Mouse (Mus musculus) liver, embryonic 11.5 days (tissue): ENCODE data around the gene Rnf216. TPM values are rescaled to one million over a fixed set of nuclear protein-coding genes. Genes with fewer than 3 reads are reported as not detected.

Source experiments
- ATAC-seq: fragments of 200-750 bp; cut with Nextera tagmentation; replicated peaks from 2 replicates; pipeline ENCODE4 v1.8.0; 2017; ENCODE audit warnings: moderate number of reproducible peaks, mild to moderate bottlenecking, moderate TSS enrichment, moderate library complexity; ENCODE audit not compliant: low FRiP score
- DNase-seq: peaks from one replicate; pipeline ENCODE4 v3.0.0-alpha.2; 2017; ENCODE audit warnings: low spot score
- H3K27ac ChIP-seq: fragments of 300-500 bp; sonication (generic); 2 replicates; pipeline ENCODE4 v1.5.1; 2014; ENCODE audit warnings: mild to moderate bottlenecking, low read depth, low read length, control low read depth
- H3K27me3 ChIP-seq: fragments of 300-500 bp; sonication (generic); replicated peaks from 2 replicates; pipeline ENCODE4 v1.6.1; 2014; ENCODE audit warnings: low read length, mixed read lengths; ENCODE audit not compliant: control insufficient read depth, insufficient read depth
- H3K36me3 ChIP-seq: fragments of 300-500 bp; sonication (generic); 2 replicates; pipeline ENCODE4 v1.6.1; 2014; ENCODE audit warnings: mild to moderate bottlenecking, low read length, moderate library complexity, mixed read lengths; ENCODE audit not compliant: control insufficient read depth, insufficient read depth
- H3K4me1 ChIP-seq: fragments of 300-500 bp; sonication (generic); replicated peaks from 2 replicates; pipeline ENCODE4 v1.6.1; 2014; ENCODE audit warnings: low read length, mixed read lengths; ENCODE audit not compliant: control insufficient read depth, insufficient read depth
- H3K4me2 ChIP-seq: fragments of 300-500 bp; sonication (generic); 2 replicates; pipeline ENCODE4 v1.6.1; 2014; ENCODE audit warnings: mild to moderate bottlenecking, control low read depth, moderate library complexity
- H3K4me3 ChIP-seq: fragments of 300-500 bp; sonication (generic); 2 replicates; pipeline ENCODE4 v1.5.1; 2014; ENCODE audit warnings: low read depth, low read length, control low read depth
- H3K9ac ChIP-seq: fragments of 300-500 bp; sonication (generic); 2 replicates; pipeline ENCODE4 v1.6.1; 2014; ENCODE audit warnings: low read depth, low read length, control low read depth
- H3K9me3 ChIP-seq: fragments of 300-500 bp; sonication (generic); 2 replicates; pipeline ENCODE4 v1.6.1; 2016; ENCODE audit warnings: low read length, inconsistent platforms, mixed read lengths; ENCODE audit not compliant: control insufficient read depth
- WGBS: fragments of 180-500 bp; shearing (Covaris S2); extraction: QIAGEN DNeasy Blood & Tissue Kit; methylation state at CpG from one replicate; pipeline ENCODE4 v1.1.7; 2014; 5-methylcytosine and 5-hydroxymethylcytosine counted together
- polyA plus RNA-seq: library from polyadenylated mRNA; unstranded; fragments of >200 nt; fragmentation: Nextera tagmentation; extraction: Ambion mirVana; gene quantifications from 2 replicates; pipeline ENCODE4 v1.2.1, GENCODE M21; 2014

Rnf216 gene
- polyA plus RNA-seq, 1 experiment from 2014 or later, result 34.7 TPM

DNA sequence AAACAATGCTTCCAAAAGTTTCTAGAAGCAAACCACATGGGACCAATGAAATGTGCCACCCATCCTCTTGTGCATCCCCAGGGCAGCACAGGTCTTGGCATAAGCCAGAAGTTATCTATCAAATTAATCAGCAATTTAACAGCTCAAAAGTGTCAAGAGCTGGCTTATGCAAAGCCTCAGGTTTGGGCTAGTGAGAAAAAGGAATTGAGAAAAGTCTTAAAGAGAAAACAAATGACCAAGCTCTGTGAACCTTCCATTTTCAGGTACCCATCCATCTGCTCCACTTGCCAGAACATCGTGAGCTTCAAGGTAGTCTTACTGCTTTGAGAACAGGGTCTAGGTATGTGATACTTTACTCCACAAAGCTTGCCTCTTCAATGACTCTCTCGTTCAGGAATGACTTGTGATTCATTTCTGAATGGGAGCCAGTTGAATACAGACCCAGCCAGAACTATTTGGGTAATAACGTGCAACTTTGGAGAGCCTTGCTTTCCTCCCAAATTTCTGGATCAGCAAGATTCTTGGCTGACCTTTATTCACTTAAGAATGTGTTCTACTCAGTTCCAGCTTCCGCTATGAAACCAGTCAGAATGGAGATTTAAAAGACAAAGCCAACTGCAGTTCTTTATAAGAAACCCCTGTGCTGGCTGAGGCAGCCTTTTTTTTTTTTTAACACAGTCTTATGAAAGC, 56.5 kb downstream of the Rnf216 start:
- DNase-seq, result no peak
- H3K4me2 ChIP-seq, result no peak overlapping the region
- ATAC-seq, result no peak

DNA sequence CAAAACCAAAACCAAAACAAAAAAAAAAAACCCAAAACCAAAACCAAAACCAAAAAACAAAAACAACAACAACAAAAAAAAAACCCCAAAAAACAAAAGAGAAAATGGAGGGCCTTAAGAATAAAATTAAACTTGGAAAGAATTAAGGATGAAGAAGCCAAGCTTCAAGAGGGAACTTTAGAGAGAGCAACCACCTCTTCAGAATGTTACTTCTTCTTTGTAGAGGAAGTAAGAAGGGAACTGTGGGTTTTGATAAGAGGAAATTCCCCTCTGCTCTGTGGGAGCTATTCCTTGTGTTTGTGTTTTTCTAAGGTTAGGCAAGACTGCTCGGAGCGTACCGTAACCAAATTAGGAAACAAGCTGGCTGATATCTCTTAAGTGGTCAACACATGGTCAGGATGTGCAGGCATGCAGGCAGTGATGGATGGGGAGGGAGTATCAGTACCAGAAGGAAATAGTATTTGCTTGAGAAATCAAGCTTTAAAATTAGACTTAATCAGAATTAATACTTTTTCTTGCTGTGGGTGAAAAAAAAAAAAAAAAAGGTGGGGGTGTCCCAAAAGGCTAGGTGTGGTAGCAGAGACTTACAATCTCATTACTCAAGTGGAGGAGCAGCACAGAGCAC, 57.2 kb downstream of the Rnf216 start:
- Histone ChIP-seq H3K9me3 (no peaks in the 10 kb centered on the region), H3K4me1 (peaks cover 92% of the 10 kb centered on the region), H3K9ac (no peak overlapping the region), H3K27ac (peak overlapping the region; percentile 100), H3K36me3 (peaks cover 7% of the 10 kb centered on the region; the same call in 1 of the 2 replicates), H3K27me3 (no peaks in the 10 kb centered on the region), H3K4me3 (no peak overlapping the region), H3K4me2 (peak overlapping the region; percentile 28; the same call in 1 of the 2 replicates)
- no peak for ATAC-seq
- no peak for DNase-seq
- 16% methylated on average over 3 of the region's 3 CpGs for WGBS

More for the DNA sequence above, 56.5 kb downstream of the Rnf216 start:
- peaks cover 94% of the 10 kb centered on the region for H3K4me1 ChIP-seq
- H3K4me3 ChIP-seq, result no peak overlapping the region
- peaks cover 7% of the 10 kb centered on the region; the same call in 1 of the 2 replicates for H3K36me3 ChIP-seq
- peak overlapping the region; percentile 100 for H3K27ac ChIP-seq
- H3K9me3 ChIP-seq, result no peaks in the 10 kb centered on the region
- H3K9ac ChIP-seq, result no peak overlapping the region
- H3K27me3 ChIP-seq, result no peaks in the 10 kb centered on the region
- 64% methylated on average over 4 of the region's 4 CpGs for WGBS

- Histone ChIP-seq H3K9me3 (no peaks in the 10 kb centered on the region), H3K27ac (peak overlapping the region; percentile 77), H3K4me3 (no peak overlapping the region), H3K9ac (no peak overlapping the region), H3K4me2 (no peak overlapping the region), H3K36me3 (peaks cover 2% of the 10 kb centered on the region; the same call in 1 of the 2 replicates), H3K4me1 (peaks cover 87% of the 10 kb centered on the region), H3K27me3 (no peaks in the 10 kb centered on the region)
- WGBS, result 66% methylated on average over 2 of the region's 2 CpGs
- ATAC-seq (no peak), DNase-seq (no peak)
These were observed 58.1 kb downstream of the Rnf216 start for GRCm38 (mm10) chr5:143054703-143055102.

DNA sequence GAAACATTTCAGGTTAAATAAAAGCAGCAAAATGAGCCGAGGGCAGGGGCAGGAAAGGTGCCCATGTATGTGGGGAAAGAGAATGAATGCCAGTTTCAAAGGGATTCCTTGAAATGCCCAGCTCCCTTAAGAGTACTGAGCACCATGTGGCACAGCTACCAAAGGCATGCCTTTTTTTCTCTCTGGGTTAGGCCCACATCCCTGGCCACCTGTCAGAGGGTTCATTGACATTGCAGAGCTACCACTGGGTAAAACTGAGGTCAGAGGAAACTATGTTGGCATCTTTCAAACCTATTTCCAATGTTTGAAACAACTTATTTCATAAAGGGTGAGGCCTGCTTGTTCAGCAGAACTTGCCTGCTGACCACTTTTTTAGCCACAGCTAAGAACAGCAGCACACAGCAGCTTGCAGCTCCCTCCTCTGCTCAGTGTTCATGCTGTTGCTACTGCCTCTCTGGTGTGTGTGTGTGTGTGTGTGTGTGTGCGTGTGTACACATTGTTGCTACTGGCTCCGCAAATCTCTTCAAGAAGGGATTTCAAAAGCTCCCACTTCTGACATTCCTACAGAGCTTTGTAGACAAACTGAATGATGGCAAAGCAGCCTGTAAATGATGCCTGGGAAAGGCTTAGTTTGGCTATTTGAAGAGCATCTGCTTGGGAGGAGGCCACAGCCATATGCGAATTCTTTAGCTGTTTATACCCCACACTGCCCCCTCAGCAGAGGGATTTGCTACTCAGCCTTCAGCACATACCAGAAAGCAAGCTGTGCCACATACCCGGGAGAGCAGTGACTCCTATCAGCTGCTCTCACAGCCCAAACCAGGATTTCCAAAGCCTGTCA, 59.4 kb downstream of the Rnf216 start:
- Histone ChIP-seq H3K4me2 (peak overlapping the region; percentile 38), H3K4me1 (peaks cover 80% of the 10 kb centered on the region), H3K36me3 (no peaks in the 10 kb centered on the region; the same call in 1 of the 2 replicates), H3K9ac (peak overlapping the region; percentile 49), H3K9me3 (no peaks in the 10 kb centered on the region), H3K4me3 (no peak overlapping the region), H3K27ac (peak overlapping the region; percentile 95), H3K27me3 (no peaks in the 10 kb centered on the region)
- ATAC-seq (no peak), DNase-seq (no peak)
- 57% methylated on average over 5 of the region's 5 CpGs for WGBS

DNA sequence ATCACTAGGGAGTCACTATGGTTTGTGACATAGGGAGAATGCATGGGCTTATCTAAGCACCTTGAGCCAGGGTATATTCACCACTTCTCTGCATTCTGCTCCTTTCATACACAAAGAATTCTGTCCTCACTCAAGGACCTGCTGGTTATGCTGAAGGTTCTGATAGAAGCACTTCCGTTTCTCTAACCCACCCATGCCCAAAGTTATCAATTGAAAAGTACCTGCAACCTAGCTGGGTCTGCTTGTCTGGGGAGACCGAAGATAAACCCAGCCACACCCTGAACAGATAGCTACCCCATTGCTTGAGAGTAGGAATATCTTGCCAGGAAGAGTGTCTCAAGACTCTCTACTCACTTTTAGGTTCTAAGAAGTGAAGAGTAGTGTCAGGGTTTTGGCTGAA, 60.1 kb downstream of the Rnf216 start:
- peak overlapping the region; percentile 49; the same call in 1 of the 2 replicates for H3K9ac ChIP-seq
- no peak for DNase-seq
- H3K4me2 ChIP-seq, result peak overlapping the region; percentile 38
- H3K4me3 ChIP-seq, result no peak overlapping the region
- H3K27me3 ChIP-seq, result no peaks in the 10 kb centered on the region
- peak overlapping the region; percentile 95 for H3K27ac ChIP-seq
- H3K9me3 ChIP-seq, result no peaks in the 10 kb centered on the region
- ATAC-seq, result peak; percentile 90
- 52% methylated on average over 2 of the region's 2 CpGs for WGBS
- H3K4me1 ChIP-seq, result peaks cover 80% of the 10 kb centered on the region
- H3K36me3 ChIP-seq, result no peaks in the 10 kb centered on the region; the same call in 1 of the 2 replicates

- ATAC-seq (no peak), DNase-seq (no peak)
- Histone ChIP-seq H3K27me3 (no peaks in the 10 kb centered on the region), H3K4me1 (peaks cover 74% of the 10 kb centered on the region), H3K27ac (peak overlapping the region; percentile 95), H3K36me3 (peaks cover 1% of the 10 kb centered on the region; the same call in 1 of the 2 replicates), H3K4me2 (peak overlapping the region; percentile 38), H3K9me3 (no peaks in the 10 kb centered on the region), H3K4me3 (no peak overlapping the region), H3K9ac (0 out of 2 replicates have a peak overlapping the region, but pooled peaks have one; percentile 4)
- WGBS, result 82% methylated on average over 6 of the region's 6 CpGs
These were observed 60.9 kb downstream of the Rnf216 start for GRCm38 (mm10) chr5:143051851-143052250.

DNA sequence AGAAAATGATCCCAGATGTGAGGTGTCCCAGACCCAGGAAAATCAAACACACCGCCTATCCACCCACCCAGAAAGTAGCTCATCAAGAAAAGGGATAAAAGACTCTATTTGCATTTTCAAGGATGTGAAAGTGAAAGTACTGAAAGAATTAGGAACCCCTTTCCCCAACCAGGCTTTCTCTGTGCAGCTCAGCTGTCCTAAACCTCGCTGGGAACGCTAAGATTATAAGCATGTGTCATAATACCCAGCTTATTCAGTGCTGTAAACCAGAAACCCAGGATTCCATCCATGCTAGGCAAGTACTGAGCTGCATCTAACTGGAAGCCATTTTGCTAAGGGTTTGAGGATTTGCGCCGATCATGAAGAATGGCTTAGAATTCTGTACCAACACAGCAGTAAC, 62.5 kb downstream of the Rnf216 start:
- ATAC-seq, result no peak
- 79% methylated on average over 5 of the region's 5 CpGs for WGBS
- peaks cover 60% of the 10 kb centered on the region for H3K4me1 ChIP-seq
- no peak overlapping the region; the same call in 1 of the 2 replicates for H3K9ac ChIP-seq
- no peaks in the 10 kb centered on the region for H3K9me3 ChIP-seq
- peaks cover 3% of the 10 kb centered on the region; the same call in 1 of the 2 replicates for H3K36me3 ChIP-seq
- H3K27ac ChIP-seq, result peak overlapping the region; percentile 15; the same call in 1 of the 2 replicates
- DNase-seq, result no peak
- no peak overlapping the region for H3K4me3 ChIP-seq
- no peaks in the 10 kb centered on the region for H3K27me3 ChIP-seq
- H3K4me2 ChIP-seq, result no peak overlapping the region

GRCm38 (mm10) chr5:143049746-143050145, 63.0 kb downstream of the Rnf216 start:
- Histone ChIP-seq H3K9me3 (no peaks in the 10 kb centered on the region), H3K4me2 (no peak overlapping the region), H3K4me3 (no peak overlapping the region), H3K36me3 (peaks cover 3% of the 10 kb centered on the region; the same call in 1 of the 2 replicates), H3K27me3 (no peaks in the 10 kb centered on the region), H3K9ac (no peak overlapping the region), H3K4me1 (peaks cover 61% of the 10 kb centered on the region), H3K27ac (peak overlapping the region; percentile 40; the same call in 1 of the 2 replicates)
- ATAC-seq (no peak), DNase-seq (no peak)
- 75% methylated on average over 4 of the region's 4 CpGs for WGBS
